Mouse (Mus musculus) cerebellum, adult 9-10 months (tissue): ENCODE results near the gene Tmem38b.

Experiments used
- DNase-seq: peaks from one replicate; pipeline ENCODE4 v3.0.0; 2022

Gene Tmem38b

DNA sequence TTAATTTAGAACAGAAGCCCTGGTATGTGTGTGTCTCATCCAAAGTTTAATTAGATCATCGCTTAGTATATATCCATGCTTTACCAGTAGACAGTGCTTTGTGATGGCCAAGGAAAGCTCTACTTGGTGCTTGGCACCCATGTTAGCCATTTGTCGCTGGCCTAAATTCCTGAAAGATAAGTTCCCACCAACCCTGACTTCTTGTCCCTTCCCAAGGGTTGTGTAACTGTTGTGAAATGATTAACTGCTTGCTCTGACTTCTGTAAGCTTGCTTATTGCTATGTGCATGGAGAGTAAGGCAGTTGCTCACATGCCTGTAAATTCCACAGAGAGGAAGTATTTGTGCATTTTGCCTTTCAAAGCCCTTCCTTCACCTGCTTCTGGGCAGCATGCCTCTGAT lies 4.7 kb downstream of the Tmem38b start:
- no peak for DNase-seq

DNA sequence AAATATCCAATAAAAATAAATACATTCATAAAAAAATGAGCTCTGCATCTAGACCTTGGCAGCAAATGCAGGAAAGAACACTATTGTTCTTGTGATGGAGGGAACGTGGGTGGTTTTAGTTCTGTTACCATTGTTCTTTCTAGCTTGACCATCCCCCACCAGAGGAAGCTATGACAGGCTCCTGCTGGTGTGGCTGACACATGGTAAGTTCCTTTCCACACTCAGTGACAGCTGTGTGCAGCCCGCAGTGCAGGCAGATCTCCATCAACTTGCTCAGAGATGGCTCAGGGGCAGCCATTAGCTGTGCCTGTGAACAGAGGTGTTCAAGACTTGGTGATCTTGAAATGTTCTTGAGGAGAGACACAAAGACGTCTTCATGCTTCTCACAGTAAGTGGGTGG lies 6.5 kb downstream of the Tmem38b start:
- DNase-seq, result no peak

DNA sequence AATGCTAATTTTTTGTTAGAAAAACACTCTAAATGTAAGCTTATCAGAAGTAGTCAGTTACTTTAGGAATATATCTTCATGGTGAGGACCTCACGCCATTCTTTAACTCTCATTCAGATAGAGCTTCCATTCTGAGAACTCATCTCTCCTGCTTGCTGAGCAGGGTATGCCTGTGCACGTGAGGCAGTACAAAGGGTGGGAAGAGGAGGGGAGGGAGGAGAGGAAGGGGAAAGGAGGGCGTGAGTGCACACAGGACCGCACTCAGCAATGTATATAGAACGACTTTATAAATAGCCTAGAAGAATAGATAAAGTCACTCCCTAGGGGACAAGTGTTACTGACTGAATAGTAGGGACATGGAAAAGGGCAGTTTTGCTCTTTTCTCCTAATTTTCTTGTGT lies 11.1 kb downstream of the Tmem38b start:
- no peak for DNase-seq

DNA sequence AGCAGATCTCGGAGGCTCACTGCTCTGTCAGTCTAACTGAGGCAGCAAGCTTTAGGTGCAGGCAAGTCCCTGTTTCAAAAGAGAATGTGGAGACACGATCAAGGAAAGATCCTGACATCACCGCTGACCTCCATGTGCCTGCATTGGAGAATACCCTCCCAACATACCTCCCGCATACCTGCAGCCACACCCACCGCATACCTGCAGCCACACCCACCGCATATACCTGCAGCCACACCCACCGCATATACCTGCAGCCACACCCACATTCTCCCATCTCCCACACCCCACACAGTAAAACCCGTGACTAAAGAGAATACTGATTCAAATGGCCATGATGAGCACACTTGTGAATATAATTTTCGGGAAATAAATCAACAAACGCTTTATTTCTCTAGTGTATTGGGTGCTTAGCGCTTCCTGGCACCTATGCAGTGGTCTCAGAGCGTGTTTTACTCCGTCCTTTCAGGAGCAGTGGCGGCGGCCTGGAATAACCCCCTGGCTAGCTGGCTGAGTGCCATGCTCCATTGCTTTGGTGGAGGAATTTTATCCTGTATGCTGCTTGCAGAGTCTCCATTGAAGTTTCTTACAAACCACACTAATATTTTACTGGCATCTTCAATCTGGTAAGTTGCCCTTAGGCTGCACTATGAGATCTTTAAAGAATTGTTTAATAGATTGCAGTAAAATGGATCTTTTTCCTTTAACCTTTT lies 14.5 kb downstream of the Tmem38b start:
- no peak for DNase-seq

DNA sequence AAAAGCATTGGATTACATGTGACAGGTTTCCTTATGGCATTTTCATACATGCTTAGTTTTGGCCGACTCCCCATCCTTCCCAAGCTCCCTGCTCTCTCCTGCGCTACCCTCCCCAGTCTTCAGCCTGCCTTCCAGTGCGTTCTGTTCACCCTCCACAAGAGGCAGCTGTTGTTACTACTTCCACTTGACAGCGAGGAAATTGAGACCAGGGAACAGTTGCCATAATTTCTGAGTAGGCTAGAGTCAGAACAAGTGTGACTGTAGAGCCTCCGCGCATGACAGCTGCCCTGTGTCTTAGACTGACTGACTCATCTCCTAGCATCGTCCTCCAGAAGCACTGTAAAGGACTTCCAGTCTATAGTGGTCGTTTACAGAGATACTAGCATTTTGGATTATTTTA lies 17.7 kb downstream of the Tmem38b start:
- DNase-seq, result no peak

DNA sequence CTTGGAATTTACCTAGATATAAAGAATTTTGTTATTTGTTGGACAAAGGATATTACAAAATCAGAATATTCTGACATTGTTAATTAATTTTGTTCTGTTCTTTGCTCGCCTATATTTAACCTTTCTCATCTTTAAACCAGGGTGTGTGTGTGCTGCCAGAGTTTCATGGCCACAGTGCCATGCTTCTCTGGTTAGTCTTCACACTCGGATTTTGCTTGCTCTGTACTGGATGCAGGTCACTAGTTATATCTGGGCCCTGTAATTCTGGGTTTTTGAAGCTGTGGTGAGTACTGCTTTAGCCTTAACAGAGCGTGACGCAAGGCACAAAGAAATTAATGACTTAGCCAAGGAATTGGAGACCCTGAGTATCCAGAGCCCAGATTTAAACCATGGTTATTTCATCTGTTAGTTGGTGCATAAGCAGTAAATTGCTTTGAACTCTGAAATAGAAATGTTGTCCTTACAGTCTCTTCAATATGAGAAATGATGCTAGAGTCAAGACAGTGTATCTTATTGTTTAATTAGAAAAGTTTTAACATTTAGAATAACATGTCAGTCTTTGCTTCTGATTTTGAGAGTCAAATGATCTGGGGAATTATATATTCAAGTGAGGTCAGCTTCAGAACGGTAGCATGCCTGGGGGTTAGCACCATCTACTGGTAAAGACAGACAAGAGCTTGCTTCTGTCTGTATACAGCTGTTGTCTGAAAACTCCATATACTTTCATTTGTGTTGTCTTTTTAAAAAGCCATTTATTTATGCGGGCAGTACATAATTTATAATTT lies 19.2 kb downstream of the Tmem38b start:
- DNase-seq, result peak; percentile 39

DNA sequence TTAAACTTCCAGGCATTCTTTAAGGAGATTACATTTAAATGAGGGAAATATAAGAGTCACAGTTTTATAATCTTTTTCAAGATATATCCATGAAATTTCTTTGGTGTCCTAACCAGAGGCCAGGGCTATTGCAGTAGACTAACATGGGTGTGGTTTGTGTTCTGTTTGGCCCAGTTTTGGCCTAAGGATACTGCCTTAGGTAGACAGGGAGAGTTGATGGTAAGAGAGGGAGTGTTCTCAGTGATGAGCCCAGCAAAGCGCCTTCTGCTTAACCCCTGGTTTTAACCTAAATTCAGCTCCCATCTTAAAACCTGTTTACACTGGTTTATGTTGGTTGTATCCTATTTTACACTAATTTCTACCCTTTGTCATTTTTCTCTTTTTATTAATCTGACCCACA lies 19.8 kb downstream of the Tmem38b start:
- no peak for DNase-seq

DNA sequence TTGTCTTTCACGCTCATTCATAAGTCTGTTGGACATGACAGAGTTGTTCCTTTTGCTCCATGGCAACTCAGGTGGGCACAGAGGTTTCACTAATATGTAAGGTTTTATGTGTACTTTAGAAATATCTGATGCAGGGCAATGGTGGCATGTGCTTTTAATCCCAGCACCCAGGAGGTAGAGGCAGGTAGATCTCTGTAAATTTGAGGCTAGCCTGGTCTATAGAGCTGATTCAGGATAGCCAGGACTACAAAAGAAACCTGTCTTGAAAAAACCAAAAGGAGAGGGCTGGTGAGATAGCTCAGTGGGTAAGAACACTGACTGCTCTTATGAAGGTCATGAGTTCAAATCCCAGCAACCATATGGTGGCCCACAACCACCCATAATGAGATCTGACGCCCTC lies 20.5 kb downstream of the Tmem38b start:
- DNase-seq, result no peak

DNA sequence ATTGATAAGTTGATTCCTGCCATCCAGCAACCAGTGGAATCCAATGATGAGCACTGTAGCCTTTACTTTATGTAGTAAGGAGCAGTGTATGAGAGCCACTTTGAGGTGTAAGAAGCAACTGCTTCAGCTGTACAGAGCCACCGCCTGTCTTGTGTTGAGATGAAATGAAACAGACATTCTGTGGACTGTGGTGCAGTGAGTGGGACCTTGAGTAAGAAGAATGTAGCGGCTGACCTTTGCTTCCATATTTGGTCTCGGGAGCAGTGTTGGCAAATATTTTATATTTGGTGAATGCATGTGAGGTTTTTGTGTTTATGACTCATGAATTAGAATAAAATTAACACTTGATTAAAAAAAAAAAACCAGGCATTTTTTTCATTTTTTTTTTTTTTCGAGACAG lies 21.7 kb downstream of the Tmem38b start:
- no peak for DNase-seq

DNA sequence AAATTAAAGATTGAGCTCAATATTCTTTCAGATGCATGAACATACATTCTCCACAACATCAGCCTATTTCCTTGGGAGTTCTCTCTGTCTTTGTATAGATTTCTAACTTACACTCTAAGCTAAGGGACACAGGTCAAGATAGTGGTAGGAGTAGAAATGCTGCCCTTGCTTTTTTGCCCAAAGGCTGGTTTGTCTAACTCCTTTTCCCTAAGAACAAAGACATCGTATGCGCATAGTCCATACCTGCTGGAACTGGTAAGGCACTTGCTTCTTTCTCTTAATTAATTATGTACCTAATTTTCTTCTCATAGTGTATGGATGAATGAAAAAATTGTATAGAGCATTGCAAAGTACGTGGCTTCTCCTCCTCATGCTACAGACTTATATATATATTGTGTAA lies 22.5 kb downstream of the Tmem38b start:
- no peak for DNase-seq

DNA sequence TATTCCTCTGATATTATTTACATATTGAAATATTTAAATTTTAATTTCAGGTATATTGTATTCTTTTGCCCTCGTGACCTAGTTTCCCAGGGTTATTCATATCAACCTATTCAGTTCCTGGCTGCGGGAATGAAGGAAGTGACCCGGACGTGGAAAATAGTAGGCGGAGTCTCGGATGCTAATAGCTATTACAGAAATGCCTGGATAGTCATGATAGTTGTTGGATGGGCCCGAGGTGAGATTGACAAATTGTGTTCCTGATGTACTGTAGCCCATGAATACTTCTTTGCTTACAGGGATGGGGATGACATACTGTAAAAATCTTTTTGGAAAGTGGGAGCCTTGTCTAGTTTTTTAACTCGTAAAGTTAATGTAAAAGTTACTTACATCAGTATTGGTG lies 23.0 kb downstream of the Tmem38b start:
- DNase-seq, result no peak

DNA sequence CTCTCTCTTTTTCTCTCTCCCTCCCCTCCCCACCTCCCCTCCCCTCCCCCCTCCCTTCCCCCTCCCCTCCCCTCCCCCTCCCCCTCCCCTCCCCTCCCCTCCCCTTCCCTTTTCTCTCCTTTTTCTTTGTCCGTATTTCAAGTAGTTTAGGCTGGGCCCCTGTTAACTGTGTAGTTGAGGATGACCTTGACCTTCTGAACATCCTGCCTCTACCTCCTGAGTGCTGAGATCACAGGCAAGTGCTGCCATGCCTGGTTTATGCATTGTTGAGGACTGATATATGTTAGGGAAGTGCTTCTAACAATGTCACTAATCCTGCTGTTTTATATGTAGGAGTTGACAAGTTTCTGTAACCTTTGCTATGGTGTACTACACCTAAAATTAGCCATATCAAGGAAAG lies 24.0 kb downstream of the Tmem38b start:
- DNase-seq, result no peak

DNA sequence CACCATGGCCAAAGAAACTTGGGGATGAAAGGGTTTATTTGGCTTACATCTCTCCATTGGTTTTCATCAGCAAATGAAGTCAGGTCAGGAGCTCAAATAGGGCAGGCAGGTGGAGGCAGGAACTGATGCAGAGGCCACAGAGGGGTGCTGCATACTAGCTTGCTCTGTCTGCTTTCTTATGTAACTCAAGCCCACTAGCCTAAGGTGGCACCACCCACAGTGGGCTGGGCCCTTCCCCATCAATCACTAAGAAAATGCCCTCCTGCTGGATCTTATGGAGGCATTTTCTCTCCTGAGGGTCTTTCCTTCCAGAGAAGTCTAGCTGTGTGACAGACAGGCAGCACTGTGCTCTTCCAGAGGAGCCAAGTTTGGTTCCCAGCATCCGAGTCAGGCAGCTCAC lies 27.5 kb downstream of the Tmem38b start:
- no peak for DNase-seq

DNA sequence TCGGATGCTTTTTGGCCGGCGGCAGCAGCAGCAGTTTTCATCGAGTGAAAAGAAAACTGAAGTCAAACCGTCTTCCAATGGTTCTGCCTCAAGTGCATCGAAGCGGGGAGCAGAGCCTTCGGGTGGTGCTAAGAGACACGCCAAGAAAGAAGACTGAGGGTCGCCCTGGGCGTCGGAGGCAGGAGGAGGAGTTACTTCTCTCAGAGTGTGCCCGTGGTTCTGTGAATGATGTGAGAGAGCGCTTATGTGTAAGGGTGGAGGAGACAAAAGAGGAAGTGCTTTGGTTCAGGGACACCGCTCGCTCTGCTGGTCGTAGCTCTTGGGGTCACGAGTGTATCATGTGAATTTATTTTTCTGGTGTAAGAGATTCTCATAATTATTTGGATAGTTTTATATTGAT lies 34.1 kb downstream of the Tmem38b start:
- DNase-seq, result no peak

DNA sequence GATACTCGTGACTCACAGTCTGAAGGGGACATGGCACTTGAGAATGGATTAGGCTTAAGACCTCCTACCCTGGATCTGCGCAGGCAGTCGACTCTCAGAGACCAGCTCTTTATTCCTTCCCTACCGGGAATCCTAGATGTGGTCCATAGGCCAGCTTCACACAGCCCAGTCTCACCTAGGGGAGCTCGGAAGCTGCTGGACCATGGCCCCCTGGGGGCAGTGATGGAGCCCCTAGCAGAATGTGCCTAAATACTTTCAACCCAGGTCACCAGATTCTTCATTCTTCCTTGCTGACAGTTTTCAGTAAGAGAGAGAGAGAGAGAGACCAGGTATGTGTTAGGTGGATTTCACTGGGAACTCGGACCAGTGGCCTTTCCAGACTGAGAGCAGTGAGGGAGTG lies 36.3 kb downstream of the Tmem38b start:
- no peak for DNase-seq

DNA sequence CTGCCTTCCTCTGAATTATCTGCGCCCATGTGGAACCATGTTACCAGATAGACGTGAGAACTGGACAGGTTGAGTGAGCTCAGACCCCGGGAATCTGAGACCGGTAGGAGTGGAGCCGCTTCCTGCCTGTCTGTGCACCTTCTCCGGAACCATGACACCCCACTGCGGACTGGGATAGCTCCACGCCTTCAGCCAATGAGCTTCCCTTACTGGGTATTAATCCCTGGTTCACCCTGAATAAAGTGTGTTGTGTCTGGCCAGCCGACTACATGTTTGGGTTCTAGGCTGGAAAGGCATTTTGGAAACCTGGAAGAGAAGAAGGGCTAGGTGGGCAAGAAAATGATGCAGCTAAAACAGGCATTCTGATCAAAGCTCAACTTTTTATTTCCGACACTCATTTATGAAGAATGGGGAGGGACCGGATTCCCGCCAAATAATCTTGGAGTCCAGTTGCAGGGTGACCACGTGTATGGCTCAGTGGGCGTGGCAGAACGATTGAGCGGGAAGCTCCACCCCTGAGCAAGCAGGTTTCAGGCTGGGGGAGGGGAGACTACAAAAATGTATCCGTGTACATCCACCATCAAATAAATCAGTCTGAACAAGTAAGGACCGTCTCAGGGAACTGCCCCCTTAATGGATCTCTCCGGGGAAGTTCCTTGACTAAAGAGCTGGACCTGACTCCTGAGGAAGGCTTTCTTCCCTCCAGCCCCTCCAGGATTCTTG lies 38.4 kb downstream of the Tmem38b start:
- DNase-seq, result no peak

DNA sequence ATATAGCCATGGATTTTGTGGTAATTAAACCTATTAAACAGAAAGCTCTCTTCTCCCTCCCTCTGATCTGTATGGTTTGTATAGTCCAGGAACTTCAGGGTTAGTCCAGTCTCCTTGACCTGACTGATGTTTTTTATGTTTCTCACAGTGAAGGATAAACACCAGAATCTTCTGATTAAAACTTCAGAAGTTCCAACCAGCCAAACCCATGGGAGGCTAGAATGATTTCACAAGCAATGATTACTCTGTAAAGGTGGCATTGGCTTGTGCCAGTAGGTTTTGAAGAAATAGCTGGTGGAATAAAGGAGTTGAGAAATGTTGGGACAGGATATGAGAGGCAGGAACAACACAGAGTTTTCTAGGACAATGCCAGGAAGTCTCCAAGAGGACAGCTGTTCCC lies 40.6 kb downstream of the Tmem38b start:
- DNase-seq, result no peak

DNA sequence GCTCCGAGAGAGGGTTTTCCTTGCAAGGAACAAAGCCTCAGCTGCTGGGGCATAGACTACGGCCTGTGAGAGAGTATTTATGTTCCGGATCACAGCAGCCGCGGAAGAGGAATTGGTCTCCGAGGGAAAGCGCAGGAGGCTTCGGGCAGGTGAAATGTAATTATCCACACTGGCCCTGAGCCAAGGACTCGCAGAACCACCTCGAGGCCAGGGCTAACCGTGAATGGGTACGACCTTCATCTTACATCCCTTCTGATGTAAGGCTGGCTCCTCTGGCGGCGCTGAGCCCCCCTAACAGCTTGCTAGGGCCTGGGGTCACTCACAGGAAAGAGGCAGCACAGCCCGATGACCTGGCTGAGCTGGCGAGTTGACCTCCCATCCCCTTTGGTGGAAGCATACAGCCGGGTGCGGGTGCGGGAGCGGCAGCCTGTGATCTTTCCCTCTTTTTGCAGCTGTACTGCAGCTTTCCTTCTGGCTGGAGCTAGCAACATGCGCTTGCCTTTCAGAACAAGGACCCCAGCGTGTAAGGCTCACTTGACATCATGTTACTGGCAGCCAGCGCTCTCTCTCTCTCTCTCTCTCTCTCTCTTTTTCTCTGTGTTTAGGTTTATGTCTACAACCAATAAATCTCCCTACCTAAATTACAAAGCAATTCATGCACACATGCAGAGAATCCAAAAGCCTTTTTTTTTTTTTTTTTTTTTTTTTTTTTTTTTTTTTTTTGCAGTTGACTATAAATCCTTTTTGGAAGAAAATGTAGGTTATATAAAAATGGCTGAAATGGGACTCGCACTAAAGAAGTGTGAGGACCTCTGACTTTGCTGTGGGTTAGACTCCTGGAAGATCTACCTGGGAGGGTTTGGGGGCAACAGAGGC lies 52.9 kb downstream of the Tmem38b start:
- no peak for DNase-seq

DNA sequence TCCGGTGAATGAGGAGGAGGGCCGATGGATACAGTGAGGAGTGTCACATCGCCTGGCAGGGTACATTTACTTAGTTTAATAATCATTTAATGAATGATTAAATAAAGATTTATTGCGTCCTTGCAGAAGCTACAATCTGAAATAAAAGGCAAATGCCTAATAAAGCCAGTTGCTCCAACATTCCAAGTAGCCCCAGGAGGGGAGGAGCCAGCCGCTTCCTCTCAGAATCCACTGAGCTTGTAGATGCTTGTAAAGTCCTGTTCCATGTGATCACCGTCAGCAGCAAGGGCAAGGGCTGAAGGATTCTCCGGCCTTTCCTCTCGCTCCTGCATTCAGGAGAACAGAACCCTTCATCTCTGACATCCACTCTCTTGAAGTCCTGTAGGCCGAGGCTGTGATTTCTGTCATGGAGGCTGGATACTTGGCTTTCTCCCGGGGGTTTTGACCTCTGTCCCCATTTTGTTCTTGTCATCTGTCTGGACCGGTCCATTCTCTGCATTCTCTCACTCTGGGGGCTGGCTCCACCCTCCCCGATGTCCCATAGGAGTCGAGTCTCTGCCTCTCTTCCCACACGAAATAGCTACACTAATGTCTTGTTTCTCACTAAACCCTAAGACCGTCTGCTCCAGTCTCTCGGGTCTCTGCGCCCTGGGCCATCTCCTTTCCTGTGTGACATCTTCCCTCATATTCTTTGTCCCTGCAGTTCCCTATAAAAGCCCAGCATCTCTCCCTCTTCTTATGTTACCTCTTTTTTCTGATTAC lies 57.3 kb downstream of the Tmem38b start:
- no peak for DNase-seq

DNA sequence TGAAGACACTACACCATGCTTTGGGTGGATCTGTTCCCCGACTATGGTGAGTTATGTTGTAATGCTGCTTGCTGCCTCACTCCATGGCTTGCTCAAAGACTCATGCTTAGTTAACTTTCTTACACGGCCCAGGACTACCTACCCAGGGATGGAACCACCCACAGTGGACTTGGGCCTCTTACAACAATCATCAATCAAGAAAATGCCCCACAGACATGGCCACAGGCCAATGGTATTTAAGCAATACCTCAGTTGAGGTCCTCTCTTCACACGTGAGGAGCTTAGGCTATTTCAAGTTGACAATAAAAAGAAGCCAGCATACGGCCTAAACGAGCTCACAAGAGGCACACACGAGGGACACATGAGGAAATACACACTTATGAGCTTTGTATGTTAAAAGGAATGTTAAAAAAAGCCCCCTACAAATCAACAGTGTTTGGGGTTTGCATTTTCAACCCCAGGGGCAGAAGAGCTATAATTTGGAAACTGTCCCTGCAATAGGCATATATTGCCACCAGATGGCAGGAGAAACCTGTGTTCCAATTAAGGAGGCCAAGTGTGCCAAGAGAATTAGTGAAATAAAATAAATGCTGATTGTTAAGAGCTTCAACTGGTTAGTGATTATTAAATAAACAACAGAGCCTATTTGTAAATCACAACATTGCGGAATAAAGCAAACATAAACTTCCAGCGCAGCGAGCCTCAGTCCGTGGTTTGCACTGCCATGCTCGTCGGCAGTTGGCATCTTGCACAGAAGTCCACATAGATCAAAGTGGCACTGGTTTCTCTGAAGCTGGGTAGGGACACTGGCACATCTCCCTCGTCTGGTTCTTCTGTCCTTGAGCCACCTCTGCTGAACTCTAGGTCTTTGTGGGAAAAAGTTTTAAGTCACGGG lies 58.8 kb downstream of the Tmem38b start:
- peak; percentile 48 for DNase-seq
